In the genomic region with DNA sequence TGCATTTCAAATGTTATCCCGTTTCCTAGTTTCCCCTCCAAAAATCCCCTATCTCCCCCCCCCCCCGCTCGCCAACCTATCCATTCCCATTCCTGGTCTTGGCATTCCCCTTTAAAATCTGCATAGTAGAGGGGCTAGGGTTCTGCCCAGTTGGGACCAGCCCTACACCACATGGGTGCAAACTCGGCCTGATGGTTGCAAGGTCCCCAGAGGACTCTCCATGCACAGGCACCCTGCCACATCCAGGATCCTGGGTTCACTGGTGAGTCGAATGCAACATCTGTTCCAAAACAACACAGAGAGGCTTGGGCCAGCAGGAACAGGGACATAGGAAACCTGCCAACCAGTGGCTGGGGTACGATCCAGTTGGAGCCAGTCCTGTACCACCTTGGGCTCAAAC, we compare ENCODE assay signal across 22 mouse cellular contexts.
DNase-seq lines count a peak whose midpoint lies in the region; ATAC-seq lines count a peak whose summit lies in the region.
"Had no signal": no experiment of that assay in that cellular context is flagged by ENCODE, and none has a peak within 500 bp of the region (broad histone marks: within the 10 kb centered on the region; RNA-seq: fewer than 3 reads in every experiment).

No protein-coding gene starts in this region.

- no peak overlapping the region for H3K9ac ChIP-seq in embryonic facial prominence, embryonic 13.5 days
- no peak overlapping the region for H3K9ac ChIP-seq in forebrain, embryonic 12.5 days
- H3K9ac ChIP-seq in forebrain, embryonic 13.5 days = no peak overlapping the region

- H3K36me3 ChIP-seq in embryonic facial prominence, embryonic 13.5 days = no peaks in the 10 kb centered on the region
- H3K36me3 ChIP-seq in embryonic facial prominence, embryonic 10.5 days (replicated peaks) = no peaks in the 10 kb centered on the region
- no peaks in the 10 kb centered on the region for H3K36me3 ChIP-seq in forebrain, embryonic 12.5 days (replicated peaks)
- no peaks in the 10 kb centered on the region for H3K36me3 ChIP-seq in forebrain, embryonic 13.5 days (ENCODE audit: poor library complexity, severe bottlenecking)
- H3K36me3 ChIP-seq: G1E had no signal

- H3K27me3 ChIP-seq in embryonic facial prominence, embryonic 13.5 days = no peaks in the 10 kb centered on the region
- no peaks in the 10 kb centered on the region for H3K27me3 ChIP-seq in embryonic facial prominence, embryonic 10.5 days (replicated peaks; ENCODE audit: low read depth, poor library complexity, severe bottlenecking)
- H3K27me3 ChIP-seq in forebrain, embryonic 12.5 days = no peaks in the 10 kb centered on the region
- no peaks in the 10 kb centered on the region for H3K27me3 ChIP-seq in forebrain, embryonic 13.5 days
- H3K27me3 ChIP-seq: CH12.LX, Patski had no signal

- intact Hi-C loops in heart, postnatal 36 days (cut with DNase I) = no loop called here

- no peak overlapping the region for H3K4me3 ChIP-seq in embryonic facial prominence, embryonic 13.5 days
- no peak overlapping the region for H3K4me3 ChIP-seq in embryonic facial prominence, embryonic 10.5 days
- H3K4me3 ChIP-seq in forebrain, embryonic 12.5 days (replicated peaks) = no peak overlapping the region
- no peak overlapping the region for H3K4me3 ChIP-seq in forebrain, embryonic 13.5 days

- ATAC-seq in embryonic facial prominence, embryonic 13.5 days (ENCODE audit: insufficient number of reproducible peaks, insufficient read depth, low FRiP score, low TSS enrichment, low read depth) = 0 out of 2 replicates have a peak, but pooled peaks have one; percentile 32
- peak; percentile 51; the same call in 1 of the 2 replicates for ATAC-seq in forebrain, embryonic 12.5 days (ENCODE audit: low FRiP score)
- no peak for ATAC-seq in forebrain, embryonic 13.5 days
- ATAC-seq: activated CD4-positive, CD25-positive, alpha-beta regulatory T cell, adult 4 months; CD4-positive, CD25-positive, alpha-beta regulatory T cell, adult 4 months; Patski had no signal

- H3K27ac ChIP-seq in embryonic facial prominence, embryonic 13.5 days = no peak overlapping the region
- H3K27ac ChIP-seq in embryonic facial prominence, embryonic 10.5 days (replicated peaks) = no peak overlapping the region
- H3K27ac ChIP-seq in forebrain, embryonic 12.5 days = no peak overlapping the region
- no peak overlapping the region for H3K27ac ChIP-seq in forebrain, embryonic 13.5 days

- H3K9me3 ChIP-seq in embryonic facial prominence, embryonic 13.5 days = no peaks in the 10 kb centered on the region
- no peaks in the 10 kb centered on the region for H3K9me3 ChIP-seq in embryonic facial prominence, embryonic 10.5 days
- H3K9me3 ChIP-seq in forebrain, embryonic 12.5 days = no peaks in the 10 kb centered on the region
- no peaks in the 10 kb centered on the region for H3K9me3 ChIP-seq in forebrain, embryonic 13.5 days (replicated peaks)

- peak; percentile 2 to 3 for DNase-seq in cerebellum, postnatal 10 days
- DNase-seq in cerebellum, postnatal 4 days (ENCODE audit: low spot score in 2 of 2) = no peak
- no peak for DNase-seq in embryonic facial prominence, embryonic 10.5 days (ENCODE audit: low spot score)
- DNase-seq in heart, adult 11 months = peak; percentile 76
- no peak for DNase-seq in heart, postnatal 36 days
- DNase-seq: adrenal gland, adult 2 months; adrenal gland, adult 8-10 months; adrenal gland, postnatal 10 days; adrenal gland, postnatal 14 days; adrenal gland, postnatal 25 days; adrenal gland, postnatal 36 days; B cell, adult 2 months; cerebellum, adult 11 months; cerebellum, adult 11-12 months had no signal

- 84% methylated on average over 6 of the region's 6 CpGs for WGBS in embryonic facial prominence, embryonic 13.5 days
- WGBS in embryonic facial prominence, embryonic 10.5 days = 89% methylated on average over 6 of the region's 6 CpGs
- 89% methylated on average over 6 of the region's 6 CpGs for WGBS in forebrain, embryonic 12.5 days
- 89% methylated on average over 6 of the region's 6 CpGs for WGBS in forebrain, embryonic 13.5 days

- H3K4me2 ChIP-seq in embryonic facial prominence, embryonic 13.5 days = no peak overlapping the region
- no peak overlapping the region for H3K4me2 ChIP-seq in forebrain, embryonic 12.5 days
- H3K4me2 ChIP-seq in forebrain, embryonic 13.5 days = no peak overlapping the region

- H3K4me1 ChIP-seq in embryonic facial prominence, embryonic 13.5 days = no peaks in the 10 kb centered on the region
- no peaks in the 10 kb centered on the region for H3K4me1 ChIP-seq in embryonic facial prominence, embryonic 10.5 days
- no peaks in the 10 kb centered on the region for H3K4me1 ChIP-seq in forebrain, embryonic 12.5 days
- H3K4me1 ChIP-seq in forebrain, embryonic 13.5 days = no peaks in the 10 kb centered on the region

Comparison
In these comparisons a context has a peak if more than half of its experiments do, and no peak if none do; other contexts are left out.
1. DNase-seq: peak in cerebellum, postnatal 10 days (2 of 2) and heart, adult 11 months (single experiment); none in cerebellum, postnatal 4 days (0 of 2), embryonic facial prominence, embryonic 10.5 days (single experiment) and heart, postnatal 36 days (0 of 2).